Mouse (Mus musculus) spleen, postnatal 14 days (tissue): ENCODE results near the gene Scn5a.
A peak's percentile ranks its signal among the peaks of the same experiment; 100 is the strongest.

Experiments
- DNase-seq, 2 experiments: peaks; one replicate each; pipeline ENCODE4 v3.0.0; 2021 to 2022; ENCODE audit warnings: low spot score in 2 of 2

Scn5a gene

DNA sequence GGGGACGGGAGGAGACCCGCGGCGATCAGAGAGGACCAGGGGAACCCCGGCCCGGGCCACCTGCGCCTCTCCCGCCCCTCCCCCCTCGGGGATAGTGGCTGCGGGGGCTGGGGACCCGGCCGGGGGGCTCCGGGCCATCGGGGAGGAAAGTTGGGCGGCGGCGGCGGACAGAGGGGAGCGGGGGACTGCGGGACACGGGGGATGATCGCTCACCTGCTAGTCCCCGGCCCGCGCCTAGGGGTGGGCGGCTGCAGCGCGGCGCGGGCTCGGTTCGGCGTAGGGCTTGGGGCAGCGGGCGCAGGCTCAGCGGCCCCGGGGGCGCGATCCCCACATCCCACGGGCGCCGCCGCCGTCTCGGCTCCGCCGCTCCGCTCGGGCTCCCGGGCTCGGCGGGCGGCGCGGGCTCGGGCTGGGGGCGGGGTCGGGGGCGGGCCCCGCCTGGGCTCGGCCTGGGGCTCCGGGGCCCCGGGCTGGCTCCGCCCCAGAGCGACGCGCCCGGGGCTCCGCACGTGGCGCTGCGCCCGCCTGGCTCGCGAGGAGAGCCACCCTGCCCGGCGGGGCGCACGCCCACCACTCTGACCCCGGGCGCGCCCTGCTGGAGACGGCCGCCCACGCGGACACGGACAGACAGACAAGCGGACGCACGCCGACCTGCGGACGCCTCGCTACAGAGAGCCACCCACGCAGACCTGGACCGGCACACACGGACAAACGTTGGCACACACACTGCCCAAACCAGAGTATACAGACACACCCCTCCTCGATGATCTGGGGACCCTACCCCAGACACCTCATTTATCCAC, at the start of gene Scn5a:
Scn5a (minus strand) TSS at position 381 of the 803 bp plus-strand sequence.
- DNase-seq = no peak

DNA sequence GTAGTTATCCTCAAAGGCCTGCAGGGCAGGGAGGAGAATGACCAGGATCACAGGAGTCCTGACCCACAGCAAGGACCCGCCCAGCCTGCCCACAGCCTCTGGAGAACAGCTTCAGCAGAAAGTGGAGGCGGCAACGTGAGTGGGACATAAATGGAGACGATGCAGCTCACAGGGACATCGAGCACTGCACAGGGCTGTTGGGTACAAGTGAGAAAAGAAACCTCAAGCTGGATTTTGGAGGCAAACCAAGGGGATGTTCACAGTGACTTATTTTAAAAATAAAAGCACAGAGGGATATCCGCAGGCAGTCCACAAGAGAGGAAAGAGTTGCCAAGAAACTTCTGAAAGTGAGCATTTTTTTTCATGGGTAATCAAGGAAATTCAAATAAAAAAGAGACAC, 48.4 kb upstream of the Scn5a start:
- no peak for DNase-seq

DNA sequence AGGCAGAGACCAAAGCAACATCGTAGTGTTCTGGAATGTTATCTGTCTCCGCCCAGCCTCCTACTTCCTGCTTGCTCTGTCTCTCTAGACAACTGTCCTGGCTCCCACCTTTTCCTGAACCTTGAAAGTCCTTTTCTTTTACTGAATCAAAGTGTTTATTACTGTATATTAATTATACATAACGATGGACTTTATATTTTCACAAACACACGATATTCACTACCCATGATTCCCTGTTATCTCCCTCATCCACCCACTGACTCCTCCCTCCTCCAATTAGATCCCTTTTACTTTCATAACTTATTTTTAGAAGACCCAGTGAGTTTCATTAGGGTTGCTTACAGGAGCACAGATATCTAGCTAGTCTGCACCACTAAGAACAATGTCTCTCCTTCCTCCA, 45.3 kb upstream of the Scn5a start:
- no peak for DNase-seq

DNA sequence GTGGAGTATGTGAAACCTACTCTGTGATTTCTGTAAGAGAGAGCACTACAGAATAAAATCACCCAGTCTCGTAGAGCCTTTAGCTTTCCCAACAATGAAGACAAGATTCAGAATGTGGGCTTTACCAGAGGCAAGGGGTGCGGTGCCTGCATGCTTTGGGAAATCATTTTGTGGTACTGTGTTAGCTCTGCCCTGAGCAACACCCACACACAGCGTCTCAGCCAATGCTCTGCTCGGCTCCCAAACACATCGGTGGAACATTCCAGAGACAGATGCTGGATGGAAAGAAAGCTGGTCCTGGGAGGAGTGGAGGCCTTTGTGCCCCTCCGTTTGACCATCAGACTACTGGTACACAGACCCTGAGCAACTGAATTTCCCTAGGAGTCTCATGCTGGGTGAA, 36.0 kb upstream of the Scn5a start:
- DNase-seq = no peak

DNA sequence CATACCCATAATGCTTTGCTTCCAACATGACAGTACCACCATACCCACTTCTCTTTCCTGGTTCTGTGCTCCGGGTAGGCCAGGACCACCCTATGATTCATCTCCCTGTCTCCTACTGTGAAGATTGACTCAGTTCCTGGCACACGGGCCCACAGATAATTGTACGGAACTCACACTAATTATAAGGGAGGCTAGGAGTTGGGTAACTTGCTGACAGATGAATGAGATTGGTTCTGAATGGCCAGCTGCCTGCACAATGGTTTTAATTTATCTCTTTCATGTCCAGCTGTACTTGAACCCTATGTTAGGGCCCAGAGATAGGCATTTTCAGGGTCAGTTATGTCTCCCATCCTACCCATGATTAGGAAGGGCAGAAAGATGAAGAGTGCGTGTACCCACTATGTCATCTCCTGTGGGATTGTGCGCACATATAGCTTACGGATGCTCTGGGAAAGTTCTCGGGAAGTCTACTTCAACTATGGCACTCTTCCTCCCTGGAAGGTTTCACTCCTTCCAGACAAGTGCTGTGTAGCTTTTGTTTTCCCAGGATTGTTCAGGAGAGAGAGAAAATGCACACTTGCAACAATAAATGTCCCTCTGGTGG, 31.8 kb upstream of the Scn5a start:
- DNase-seq = no peak

DNA sequence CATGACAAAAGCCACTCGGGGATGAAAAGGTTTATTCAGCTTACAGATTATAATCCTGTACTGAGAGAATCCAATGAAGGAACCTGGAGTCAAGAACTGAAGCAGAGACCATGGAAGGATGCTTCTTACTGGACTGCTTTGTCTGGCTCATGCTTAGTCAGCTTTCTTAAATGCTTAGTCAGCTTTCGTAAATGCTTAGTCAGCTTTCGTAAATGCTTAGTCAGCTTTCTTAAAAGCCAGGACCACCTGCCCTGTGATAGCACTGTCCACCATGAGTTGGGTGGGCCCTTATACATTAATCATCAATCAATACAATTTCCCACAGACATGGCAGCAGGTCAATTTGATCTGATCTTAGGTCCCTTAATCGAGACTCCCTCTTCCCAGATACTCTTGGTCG, 28.1 kb upstream of the Scn5a start:
- no peak for DNase-seq

DNA sequence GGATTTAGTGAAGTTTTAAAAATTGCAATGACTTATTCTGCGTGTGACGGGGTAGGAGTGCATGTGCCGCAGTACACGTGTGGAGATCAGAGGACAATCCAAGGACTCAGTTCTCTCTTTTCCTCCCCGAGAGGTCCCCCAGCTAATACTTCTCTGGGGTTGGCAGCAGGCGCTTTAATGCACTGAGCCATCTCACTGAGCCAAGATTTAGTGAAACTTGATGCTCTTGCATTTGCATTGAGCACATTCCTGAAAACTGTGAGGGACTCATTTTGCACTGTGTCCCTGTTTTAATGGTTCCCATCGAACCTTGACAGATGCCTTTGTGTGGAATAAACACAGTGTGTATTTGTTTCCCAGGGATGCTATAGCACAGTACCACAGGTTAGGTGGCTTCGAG, 25.8 kb upstream of the Scn5a start:
- no peak for DNase-seq

DNA sequence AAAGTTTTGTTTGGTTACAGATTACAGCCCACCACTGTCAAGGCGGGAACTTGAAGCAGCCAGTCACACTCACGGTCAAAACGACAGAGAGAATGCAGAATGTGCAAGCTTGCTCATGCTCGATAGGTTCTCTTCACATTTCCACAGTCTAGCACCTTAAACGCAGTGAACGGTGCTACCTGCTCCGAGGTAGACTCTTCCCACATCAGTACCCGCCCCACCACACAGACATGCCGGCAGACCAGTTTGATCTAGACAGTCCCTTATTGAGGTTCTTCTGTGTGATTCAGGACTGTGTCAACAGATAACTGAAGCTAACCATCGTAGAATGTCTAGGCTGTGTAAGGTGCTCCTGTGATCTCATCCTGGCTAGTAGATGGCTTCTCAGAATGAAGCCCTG, 19.7 kb upstream of the Scn5a start:
- no peak for DNase-seq

DNA sequence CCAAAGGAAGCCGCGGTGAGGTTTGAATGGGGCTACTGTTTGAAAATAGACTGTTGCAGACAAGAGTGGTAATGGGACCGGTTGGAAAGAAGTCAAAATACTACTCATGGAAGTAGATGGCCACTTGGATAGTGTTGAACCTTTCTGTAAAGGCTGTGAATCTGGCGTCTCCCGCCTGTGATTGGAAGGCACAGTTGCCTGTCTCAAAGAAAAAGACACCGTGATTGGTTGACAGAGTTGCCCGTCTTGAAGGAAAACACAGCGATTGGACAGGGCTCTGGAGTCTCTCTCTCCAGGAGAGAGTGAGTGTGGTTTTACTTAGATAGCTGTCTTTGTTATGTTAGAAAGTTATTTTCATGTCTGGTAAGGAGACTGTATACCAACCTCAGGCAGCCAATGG, 18.5 kb upstream of the Scn5a start:
- no peak for DNase-seq

DNA sequence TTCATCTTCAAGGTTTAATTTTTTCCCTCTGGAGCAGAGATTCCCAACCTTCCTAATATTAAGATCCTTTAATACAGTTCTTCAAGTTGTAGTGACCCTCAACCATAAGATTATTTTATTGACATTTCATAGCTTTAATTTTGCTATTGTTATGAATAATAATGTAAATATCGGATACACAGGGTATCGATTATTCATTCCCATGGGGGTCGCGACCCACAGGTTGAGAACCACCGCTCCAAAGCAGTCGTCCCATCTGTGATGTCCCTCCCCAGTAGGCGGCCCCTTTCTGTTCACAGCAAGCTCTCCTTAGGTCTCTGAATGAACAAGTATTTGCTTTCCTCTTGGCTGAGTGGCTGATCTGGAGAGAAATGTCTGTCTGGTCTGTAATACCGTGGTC, 10.8 kb upstream of the Scn5a start:
- DNase-seq = no peak

DNA sequence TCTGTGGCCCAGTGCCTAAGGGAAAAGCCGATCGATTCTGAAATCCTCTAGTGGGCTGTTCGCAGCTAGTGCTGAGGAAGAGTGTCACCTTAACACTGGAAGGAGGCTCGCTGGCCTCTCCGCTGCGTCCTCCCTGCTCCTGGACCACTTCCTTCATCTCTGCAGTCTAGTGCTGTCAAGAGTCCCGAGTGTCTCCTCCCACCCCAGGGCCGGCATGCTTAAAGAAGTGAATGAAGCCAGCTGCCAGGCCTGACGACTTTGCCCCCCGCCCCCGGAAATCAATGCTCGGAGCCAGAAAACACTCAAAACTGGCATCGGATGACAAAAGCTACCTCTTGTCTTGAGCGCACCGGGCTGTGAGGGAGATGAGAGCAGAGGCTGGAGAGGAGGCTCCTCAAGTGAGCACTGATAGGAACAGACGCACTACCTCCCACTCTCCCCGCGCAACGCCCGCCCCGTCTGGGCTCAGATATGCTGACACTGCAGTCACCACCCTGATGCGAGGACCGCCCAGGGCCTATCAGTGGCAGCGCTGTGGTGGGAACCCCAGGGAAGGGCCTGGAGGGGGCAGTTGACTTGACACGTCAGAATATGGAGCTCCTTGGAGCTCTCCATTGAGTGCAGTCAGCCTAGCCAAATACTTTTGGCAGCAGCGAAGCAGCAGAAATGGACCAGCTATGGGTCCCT, 10.1 kb upstream of the Scn5a start:
- no peak for DNase-seq

DNA sequence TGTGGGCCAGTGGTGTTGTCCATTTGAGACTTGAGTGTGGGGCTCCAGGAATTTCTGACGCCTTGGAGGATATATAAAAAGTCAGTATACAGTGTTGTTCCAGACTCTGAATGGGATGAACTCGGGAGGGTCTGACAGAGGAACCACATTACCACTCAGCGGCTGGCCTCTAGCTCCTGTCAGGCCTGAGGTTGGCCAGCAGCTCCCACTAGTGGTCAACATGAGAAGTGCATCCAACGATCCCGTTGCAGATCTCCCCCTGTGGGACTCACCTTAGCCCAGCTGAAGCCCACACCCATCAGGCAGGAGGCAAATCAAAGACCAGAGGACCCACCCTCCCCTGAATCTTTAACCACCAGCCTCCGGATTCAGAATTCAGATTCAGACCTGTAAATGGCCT, 1.9 kb upstream of the Scn5a start:
- peak; percentile 28 to 56 for DNase-seq

DNA sequence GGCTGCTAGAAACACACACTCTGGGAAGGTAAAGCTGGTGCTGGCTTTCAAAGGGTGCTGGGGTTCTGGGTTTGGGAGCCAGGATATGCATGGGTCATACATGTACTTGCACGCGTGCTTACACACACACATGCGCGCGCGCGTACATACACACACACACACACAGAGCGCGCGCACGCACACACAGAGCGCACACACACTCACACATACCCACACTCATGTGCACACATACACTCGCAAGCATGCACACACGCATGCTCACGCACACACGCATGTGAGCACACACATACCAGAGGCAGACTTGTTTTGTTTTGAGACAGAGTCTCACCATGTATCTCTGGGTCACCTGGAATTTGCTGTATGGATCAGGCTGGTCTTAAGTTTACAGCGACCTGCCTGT, 1.4 kb upstream of the Scn5a start:
- no peak for DNase-seq

DNA sequence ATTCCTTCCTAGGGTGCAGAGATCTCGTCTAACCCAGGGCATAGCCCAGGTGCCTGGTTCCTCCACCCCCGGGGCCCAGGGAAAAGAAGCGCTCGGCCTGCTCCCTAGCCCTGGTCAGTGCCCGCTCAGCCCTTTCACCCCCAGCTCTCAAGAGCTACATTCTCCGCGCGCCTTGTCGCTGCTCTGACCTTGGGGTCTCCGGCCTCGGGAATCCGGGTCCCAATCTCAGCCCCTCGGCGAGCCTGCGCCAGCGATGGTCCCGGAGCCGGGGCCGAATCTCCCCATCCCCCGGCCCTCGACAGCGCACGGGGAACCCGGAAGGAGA, 543 bp downstream of the Scn5a start:
- DNase-seq = no peak

DNA sequence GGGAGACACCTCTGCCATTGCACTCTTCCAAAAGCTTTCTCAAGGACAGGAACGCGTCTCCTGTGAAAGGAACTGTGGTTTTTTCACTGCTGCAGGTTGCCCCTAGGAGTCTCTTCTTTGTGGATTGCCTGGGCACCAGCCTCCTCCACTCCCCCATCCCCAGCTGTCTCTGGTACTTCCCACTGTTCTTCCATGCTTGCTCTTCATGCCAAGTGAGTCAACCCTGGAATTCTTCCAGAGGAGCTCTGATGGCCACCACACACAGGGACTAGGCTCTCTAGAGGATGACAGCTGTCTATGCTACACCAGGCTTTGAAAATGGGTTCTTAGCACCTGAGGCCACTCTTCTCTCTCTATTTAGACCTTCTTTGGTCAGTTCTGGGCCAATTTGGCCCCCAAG, 1.8 kb downstream of the Scn5a start:
- DNase-seq = no peak

DNA sequence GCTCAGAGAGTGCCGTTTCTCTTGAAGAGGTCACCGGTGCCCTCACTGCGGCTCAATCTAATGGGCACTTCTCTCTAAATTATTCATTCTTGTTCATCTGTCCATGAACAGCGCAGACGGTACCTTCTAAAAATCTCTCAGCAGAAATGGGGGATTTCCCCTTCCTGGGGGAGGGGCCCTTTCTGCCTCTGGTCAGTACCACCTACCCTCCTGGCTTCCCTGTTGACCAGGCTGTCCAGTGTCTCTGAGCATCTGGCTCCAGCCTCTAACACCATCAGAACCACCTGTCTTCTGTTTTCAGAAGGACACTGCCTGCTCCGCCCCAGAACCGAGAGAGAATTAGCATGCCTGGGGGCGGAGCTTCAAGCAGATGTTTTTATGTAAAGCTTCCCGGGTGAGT, 3.1 kb downstream of the Scn5a start:
- no peak for DNase-seq

DNA sequence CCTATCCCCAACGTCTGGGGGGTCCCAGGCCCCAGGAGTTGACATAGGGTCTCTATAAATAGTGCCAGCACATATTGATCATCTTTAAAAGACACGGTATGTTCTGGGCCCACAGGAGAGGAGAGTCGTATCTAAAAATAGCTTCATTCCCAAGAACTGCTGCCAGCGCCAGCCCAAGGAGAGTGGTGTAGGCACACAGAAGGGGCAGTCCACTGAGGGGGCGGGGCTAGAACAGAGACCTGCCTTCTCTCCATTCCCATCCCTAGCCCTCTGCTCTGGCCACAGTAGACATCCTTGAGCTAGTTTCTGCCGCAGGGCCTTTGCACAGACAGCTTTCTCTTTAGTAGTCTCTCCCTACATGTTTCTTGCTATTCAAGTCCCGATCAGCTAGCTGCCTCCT, 4.5 kb downstream of the Scn5a start:
- DNase-seq = no peak

DNA sequence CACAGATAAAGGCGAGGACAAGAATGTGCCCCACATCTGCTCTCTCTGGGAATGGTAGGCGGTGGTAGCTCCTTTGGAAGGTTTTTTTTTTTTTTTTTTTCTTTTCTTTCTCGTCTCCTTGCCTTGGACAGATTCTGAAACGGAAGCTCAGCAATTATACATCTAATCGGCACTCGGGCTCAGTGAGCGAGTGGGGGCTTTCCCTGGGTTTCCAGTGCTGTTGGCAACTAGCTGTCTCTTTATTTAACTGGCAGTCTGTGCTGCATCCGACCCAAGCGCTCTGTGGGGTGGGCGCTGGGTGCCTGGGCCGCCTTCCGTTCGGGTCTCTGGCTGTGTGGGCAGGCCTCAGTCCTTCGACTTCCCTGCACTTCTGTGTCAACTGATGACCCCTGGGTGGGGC, 5.8 kb downstream of the Scn5a start:
- DNase-seq = no peak

DNA sequence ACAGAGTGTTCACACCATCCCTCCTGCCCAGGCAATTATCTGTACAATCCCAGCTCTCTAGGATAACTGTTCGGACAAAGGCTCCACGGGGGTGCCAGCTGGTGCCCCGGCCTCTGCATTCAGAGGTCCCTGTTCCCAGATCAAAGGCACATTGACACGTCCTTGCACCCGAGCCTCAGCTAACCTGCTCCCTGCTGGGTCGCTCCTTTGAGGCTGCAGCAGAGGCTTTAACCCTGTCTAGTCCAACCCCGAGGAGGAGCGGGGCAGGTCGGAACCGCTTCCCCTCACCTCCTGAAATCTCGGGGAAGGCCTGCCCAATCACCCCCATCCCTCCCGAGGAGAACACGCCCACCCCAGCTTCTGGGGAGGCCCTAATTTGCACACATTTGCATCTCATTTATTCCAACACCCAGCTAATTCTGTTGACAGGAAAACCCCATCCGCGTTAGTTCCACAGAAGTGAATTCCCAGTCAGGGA, 7.4 kb downstream of the Scn5a start:
- DNase-seq = no peak

DNA sequence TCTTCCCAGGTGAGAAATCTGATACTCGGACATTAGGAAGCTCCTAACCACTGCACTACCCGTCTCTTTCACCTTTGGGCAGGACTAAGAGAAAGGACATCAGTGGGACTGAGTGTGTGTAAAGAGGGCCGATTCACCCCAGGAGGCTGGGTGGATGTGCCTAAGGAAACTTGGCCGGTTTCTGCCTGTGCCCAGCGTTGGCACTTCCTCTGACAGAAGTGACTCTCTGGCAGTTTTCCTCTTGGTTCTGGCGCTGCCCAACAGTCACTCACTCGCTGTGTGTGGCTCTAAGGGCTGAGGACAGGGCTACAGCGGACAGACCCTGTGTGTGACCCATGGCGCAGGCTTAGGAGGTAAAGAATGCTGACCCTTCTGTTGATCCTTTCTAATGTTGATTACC, 8.2 kb downstream of the Scn5a start:
- no peak for DNase-seq

DNA sequence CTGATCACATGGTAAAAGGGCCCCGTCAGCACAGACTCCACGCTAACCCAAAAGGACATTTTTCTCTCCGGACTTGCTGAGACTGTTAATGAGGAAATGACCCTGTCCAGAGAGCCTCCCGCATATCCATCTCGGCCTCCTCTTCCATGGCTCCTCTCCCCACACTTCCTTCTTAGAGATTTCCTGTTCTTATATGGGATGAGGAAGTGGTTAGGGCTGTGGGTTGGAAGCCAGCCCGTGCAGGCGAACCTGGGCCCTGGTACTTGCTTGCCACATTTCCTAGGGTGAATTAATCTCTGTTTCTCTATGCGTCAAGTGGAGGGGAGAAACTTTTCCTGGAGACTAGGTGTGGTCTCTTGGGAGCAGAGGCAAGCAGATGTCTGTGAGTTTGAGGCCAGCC, 10.1 kb downstream of the Scn5a start:
- DNase-seq = no peak

DNA sequence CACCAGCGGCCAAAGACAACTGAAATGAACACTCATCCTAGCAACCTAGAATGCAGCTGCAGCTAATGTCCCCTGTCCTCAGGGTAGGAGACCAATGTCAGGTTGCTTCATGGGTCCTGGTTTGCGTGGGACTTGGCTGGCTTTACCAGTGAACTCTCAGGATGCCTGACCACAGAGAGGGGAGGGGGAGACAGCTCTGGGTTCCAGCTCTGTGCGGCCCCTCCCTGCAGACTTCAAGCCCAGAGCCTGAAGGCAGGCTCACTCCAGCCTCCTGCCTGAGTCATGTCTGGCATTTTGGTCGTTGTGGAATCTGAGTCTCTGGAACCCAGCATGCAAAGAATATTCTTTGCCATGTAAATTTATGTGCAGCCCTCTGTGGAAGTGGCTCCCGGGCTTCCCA, 11.0 kb downstream of the Scn5a start:
- DNase-seq = no peak

DNA sequence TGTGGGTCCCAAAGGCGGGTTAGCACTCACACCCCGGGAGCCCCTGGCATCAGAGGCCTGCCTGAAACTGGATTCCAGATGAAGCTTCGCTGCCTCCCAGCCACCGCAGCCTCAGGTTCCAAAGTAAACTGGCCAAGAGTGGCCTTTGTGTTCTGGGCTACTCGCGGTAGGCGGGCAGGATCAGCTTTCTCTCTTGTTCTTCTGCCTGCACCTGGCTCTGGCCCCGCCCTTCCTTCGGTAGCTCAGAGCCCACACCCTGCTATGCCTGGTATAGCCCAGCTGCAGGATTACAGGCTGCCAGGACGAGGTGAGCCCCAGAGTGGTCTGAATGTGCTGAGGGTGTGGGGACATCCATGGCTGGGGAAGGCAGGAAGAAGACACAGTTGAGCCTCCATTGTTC, 12.6 kb downstream of the Scn5a start:
- no peak for DNase-seq
